Mouse (Mus musculus) spleen, postnatal 4 days (tissue): ENCODE data around the gene Clec2g.
"Not testable (repeated sequence)": the region's sequence is repeated elsewhere in the genome, so short reads cannot be mapped to it uniquely, and the experiment has no call there.

Source experiments
- DNase-seq, 2 experiments: peaks; one replicate each; pipeline ENCODE4 v3.0.0; 2022; ENCODE audit warnings: low spot score in 2 of 2

Gene Clec2g

DNA sequence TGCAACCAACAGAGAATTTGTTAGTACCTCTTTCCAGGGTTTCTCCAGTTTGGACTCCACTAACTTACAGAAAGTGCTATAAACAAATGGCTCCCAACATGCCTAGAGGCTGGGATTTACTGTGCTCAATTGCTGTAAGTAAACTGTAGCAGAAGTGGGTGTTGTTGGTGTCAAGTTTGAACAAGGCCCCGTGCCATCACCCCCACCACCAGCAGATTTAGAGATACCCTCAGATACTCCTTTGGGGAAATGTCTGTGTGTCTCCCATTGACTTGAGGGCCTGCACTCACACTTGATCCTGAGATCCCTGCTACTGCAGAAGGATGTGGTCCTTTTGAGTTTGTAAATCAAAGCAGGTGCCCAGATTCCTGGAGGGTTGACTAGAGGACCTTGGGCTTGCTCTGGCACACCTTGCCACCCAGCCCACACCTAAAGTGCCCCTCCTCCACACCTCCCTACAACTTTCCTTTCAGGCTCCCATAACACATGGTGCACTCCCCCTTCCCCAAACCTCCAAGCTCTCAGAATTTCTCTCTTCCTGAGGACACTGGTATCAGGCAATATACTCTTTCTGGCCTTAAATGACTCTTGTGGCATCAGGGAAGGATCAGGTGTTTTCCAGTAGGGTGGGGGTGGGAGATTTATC, 37.3 kb downstream of the Clec2g start:
- no peak for DNase-seq

DNA sequence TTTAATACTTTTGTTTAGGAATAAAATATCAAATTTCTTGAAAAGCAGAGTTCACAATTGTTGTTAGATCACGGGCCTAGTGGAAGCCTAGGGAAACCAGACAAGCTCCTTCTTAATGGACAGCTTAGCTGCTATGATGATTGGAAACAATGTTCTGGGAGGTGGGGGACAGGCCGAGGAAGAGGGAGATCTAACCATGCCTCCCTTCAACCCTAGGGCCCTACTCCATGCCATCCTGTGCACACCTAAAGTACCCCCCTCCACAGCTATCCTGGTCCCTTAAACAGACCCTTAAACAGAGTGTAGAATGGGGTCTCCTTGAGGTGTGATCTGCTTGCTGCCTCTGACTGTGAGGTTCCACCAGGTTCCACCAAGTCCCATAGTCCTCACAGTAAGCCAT, 38.0 kb downstream of the Clec2g start:
- DNase-seq = no peak

DNA sequence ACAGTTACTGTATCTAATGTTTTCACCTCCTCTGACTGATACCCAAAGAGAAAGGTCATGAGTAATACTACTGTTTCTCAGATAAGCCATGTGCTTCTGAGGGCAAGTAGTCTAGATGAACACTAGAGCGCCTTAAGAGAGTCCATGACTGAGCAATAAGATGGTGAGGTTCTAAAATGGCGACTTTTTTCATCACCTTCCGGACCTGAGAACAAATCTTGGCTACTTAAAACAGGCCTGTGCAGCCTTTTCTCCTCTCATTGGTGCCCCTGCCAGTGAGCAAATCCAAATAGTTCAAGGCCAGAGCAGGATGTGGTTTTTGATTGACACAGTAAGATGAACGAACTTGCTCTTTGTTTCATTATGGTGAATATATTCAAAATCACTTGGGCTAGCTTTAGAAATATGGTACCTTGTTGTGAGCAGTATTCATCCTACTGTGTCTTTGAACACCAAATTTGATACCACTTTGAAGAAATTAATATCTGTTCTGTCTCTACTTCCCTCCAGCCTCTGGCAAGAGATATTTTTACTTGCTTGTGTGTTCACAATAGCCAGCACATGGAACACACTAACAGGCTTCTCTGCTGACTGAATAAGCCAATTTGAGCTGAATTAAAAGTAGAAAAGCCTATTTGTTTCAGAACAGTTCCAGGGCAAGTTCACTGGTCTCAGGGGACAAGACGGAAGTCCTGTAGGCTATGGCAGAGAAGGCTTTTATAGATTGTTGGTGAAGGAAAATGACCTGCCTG, 38.7 kb downstream of the Clec2g start:
- DNase-seq = no peak

DNA sequence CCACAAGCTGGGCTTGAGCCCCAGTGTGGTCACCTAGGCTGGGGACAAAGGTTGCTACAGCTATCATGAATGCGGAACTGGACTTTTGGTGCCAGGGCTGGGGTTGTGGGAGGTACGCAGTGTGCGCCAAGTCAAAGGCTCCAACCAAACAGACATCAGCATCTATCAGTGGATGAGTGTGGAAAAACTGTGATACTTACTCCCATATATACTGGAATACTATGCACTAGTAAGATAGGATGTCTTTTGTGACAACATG, 39.2 kb downstream of the Clec2g start:
- DNase-seq = no peak

DNA sequence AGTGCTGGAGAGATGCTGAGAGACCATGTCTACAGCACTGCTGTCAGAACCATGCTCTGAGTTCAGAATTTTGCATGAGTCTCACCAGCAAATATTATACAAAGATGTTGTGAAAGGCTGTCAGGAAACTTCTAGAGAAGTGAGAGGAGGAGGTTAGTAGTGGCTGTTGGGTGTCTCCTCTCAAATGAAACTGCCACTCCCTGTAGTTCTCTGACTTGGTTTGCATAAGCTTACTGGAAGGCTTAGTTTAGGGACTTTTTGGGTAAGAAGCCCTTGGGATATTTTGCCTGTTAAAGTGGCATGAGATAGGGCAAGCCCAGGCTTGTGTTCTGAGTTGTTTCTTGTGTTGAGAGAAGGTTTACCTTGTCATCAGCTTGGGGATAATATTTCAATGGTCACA, 40.7 kb downstream of the Clec2g start:
- not testable (repeated sequence) for DNase-seq

DNA sequence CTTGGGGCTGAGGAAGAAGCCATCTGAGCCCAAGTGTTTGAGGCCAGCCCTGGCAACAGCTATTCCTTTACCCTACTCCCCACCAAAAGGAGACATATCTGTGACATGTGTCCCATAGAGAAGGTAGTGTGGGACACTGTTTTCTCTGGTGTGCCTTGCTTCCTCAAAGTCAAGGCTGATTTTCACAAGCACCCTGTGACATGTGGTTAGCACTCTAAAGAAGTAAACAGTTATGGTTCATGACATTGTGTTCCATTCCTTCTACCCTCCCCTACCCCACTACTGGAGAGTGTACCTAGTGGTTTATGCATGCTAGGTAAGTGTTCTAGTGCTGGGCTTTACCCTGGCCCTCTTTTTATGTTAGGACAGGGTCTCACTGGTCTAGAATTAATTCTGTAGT, 42.0 kb downstream of the Clec2g start:
- DNase-seq = no peak

DNA sequence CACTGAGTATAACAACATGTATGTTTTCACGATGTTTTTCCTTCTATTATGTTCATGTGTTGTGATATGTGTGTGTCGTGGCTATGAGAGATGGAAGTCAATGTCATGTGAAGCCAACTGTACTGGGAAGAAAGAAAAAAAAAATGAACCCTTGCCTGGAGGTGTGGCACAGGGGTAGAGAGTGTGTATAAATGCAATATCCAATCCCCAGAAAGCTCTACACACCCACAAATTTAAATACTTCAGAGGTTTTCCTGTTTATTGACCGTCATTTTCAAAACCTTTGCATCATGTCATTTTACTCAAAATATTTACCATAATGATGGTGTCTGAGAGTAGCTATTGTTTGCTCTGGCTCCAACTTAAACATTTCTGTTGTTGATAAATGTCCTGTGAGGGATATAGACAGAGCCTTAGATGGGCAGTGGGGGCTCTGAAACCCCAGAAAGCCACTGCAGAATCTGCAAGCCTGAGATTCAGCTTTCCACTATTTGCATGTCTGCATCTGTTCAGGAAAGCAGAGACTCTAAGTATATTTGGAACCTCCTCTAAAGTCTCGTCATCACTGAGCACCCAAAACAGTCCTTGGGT, 47.9 kb downstream of the Clec2g start:
- not testable (repeated sequence) for DNase-seq

DNA sequence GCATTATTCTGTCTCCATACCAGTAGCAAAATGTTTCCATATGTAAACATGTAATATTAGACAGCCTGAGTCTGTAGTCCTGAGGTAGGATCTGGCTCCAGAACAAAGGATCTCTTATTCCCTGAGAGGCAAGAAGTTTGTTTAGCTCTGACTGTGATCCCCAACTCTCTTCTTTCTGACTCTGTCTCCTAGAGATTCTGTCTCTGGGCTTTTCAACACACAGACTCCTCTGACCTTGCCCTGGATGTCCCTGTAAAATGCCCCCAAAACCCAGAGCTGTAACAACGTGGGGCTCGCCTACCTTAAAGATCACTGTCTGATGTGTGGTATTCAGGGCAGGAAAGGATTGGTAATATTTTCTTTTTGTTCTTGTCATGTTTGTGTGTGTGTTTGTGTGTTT, 58.2 kb downstream of the Clec2g start:
- DNase-seq = no peak

DNA sequence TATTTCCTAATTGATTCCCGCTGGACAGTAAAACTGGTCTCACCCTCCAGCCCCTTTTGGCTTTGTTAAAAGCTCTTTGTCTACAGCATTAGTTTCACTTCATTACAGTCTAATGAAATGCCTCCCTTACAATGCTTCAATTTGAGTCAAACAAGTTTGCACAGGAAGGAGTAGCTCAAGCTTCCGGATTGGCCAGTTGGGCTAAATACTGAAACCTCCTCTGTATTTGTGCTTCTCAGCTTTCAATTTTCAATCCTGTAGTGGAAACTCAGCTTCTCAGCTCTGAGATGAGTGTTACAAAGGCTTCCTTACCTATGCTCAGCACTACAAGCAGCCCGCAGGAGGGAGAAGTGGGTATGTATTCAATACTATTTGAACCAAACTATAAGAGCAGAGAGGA, 58.6 kb downstream of the Clec2g start:
- DNase-seq = no peak

DNA sequence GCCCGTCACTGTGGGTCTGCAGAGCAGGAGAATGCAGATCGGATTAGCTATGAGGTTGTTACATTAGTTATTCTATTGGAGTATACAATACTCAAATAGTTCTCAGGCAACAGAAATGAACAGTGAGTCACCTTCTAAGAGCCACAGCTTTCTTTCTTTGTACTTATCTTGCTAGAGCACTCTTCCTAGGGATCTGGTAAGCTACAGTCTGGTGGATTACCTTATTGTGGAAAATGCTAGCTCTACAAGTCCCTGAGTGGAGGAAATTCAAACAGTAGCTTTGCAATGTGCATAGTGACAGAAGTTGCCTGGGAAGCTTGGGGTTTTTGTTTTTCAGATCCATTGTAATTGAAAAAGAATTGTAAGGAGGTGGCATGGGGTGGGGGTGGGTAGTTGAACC, 59.0 kb downstream of the Clec2g start:
- DNase-seq = no peak

DNA sequence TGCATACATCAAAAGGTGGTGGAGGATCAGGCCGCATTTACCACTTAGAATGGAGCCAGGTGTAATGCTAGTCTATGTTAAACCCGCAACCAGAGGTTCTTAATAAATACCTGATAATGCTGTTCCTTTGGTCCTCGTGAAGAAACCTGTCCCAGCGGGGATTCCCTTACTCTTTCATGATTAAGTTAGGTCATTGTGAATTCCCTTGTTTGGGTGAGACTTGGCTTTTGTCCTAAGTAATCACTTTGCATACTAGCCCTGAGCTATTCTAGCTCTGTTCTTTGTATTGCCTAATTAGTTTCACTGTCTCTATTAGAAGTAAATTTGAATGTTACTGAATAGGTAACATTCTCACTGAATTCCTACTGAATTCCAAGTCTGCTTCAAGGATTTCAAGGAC, 60.2 kb downstream of the Clec2g start:
- DNase-seq = no peak

DNA sequence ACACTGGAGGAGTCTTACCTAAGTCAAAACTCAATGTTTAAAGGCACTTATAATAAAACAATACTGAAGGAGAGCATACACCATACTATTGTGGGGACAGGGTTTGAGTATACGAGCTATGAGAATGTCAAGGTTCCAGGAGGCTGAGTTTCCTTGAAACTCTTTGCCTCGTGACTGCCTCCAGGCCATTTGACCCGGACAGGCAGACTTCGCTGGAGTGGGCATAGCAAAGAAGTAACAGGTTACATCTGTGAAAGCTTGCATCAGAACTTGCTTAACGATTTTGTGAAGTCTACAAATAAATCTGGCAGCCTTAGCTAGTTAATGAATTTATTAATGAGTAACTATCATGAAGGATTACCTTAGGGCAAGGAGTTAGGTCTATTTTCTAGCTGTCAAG, 60.6 kb downstream of the Clec2g start:
- no peak for DNase-seq

DNA sequence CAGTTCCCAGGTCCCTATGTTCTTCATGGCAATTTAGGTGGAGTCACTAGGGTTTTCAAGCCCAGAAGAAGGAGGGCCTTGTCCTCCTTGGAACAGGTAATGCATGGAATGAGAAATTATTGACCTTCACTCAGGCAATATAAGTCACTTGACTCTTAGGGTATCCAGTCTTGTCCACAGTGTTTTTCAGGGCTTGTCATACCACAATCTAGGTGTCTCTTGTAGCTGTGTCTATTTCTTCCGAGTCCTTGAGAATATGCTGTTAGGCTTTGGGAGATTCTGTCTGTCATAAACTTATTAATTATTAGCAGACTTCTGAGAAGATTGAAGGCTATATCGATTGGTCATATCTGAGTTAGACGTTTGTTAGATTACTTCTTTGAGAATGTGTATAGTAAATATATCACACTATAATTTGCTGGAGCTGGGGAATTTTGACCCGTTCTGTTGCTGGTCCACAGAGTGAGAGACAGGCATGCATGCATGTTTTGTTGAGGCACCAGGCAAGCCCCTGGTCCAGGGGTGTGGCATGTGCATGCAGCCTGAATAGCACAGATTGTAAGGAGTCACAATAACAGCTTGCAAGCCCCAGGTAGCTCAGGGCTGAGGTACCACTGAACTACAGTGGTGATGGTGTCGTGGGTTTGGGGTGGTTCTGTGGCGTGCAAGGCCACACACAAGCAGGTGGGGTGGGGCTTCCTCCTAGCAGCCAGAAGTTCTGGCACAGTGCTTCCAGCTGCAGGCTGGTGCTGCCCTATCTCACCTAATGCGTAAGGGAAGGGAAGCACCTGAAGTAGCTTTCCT, 61.3 kb downstream of the Clec2g start:
- DNase-seq = no peak

DNA sequence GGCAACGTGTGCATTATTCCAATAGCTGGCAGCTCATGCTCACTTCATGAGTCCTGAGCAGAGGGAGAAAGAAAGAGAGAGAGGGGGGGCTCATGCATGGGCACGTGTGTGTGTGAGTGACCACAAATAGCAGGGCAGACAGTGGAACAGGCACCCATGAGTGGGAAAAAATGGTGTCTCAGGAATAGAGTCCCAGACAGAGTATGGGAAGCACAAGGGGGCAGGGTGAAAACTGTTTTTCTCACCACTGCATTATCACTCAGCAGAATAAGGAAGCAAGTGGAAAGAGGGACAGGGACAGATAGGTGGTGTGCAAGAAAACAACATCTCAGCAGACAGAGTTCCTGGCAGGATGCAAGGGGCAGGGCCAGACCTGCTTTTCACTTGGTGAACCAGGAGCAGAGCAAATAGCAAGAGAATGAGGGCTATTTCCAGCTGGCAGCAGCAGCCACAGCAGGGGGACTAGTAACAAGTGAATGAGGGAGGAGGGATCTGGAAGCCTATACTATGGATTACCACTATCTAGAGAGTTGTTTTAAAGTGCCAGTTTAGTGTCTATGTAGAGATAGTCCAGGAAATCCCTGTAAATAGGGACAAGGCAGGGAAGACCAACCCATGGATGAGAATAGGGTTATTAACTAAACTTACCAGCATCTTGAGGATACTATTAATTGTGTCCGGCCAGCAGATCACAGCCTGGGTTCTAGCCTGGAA, 62.0 kb downstream of the Clec2g start:
- DNase-seq = no peak

DNA sequence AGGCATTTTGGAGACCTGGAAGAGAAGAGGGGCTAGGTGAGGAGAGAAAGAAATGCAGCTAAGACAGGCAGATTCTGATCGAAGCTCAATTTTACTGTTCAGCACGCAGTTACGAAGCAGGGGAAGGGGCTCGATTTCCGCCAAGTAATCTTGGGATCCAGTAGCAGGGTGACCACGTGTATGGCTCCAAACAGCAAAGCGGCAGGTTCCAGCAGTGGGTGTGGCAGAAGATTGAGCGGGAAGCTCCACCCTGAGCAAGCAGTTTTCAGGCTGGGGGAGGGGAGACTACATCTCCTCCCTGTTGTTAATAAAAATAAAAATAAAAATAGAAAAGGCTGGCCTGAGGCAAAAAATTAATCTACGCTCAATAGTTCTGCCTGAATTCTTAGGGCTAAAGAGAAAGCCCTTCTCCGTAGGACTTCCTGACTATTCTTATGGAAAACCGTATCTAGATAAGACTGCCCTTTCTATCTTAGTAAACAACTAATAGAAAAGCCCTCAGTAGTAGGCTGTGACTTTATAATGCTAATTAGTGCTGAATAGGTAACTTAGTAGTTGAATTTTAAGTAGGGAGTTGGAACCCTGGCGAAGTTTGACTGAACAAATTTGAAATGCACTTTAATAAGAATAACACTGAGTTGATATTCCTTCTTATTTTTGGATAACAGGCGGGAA, 62.7 kb downstream of the Clec2g start:
- no peak for DNase-seq

DNA sequence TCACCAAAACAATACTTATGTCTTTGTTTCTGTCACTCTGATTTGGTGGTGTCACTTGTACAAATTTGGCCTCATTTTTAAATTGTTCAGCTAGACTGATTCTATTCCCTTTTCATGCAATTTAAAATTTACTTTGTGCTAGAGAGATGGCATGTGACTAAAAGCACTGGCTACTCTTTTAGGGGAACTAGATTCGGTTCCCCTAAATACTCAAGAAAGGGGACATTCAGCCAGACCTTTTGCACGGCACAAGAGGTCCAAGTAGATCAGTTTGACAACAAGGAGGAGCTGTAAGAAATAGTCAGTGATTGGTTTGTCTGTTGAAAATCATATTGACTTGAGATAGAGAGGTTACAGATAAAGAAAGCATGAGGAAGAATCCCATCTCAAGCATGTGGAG, 67.2 kb downstream of the Clec2g start:
- DNase-seq = no peak

DNA sequence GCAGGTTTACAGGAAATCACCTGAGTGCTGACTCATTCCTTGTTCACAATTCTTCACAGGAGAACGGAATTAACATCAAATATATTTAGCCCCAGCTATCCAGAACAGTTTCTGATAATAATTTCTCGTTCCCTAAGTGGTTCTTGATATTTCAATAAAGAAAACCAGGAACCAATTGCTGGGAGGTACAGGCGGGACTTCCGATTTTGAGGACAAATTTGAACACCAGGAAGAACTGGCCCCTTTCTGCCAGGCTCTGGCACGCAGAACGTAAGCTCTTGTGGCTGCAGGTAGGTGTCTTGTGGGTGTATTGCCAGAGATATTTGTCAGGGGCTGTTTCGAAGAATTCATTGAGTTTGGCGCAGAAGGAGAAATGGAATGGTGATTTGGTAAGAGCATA, 74.4 kb downstream of the Clec2g start:
- DNase-seq = no peak

DNA sequence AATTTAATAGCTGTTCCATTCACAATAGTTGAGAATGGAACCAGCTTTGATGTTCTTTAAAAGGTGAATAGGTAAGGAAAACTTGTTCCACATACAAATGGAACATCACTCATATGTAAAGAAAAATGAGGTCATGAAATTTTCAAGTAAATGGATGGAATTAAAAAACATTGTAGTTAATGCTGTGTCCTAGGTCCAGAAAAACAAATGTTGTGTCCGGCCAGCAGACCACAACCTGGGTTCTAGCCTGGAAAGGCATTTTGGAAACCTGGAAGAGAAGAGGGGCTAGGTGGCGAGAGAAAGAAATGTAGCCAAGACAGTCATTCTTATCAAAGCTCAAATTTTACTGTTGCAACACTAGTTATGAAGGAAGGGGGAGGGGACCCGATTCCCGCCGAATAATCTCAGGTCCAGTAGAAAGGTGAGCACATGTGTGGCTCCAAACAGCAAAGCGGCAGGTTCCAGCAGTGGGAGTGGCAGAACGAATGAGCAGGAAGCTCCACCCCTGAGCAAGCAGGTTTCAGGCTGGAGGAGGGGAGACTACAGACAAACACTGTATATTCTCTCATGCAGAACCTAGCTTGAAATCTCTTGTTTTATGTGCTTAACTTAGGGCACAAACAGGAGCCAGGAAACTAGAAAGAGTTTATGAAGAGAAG, 75.8 kb downstream of the Clec2g start:
- DNase-seq = not testable (repeated sequence)

DNA sequence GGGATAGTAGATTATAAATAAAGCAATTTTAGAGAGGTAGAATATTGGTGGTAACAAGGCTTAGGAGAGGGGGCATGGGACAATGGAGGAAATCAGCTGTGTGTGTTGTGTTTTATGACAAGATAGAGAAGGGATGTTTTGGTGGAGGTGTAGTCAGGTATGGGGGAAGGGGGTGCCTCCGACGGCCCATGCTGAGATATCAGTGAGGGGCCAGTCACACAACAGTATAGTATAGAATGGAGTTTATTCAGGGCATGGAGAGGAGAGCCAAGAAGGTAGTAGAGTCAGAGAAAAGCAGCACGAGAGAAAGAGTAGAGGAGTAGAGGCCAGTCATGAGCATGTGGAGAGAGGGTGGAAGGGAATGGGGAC, 76.3 kb downstream of the Clec2g start:
- no peak for DNase-seq

DNA sequence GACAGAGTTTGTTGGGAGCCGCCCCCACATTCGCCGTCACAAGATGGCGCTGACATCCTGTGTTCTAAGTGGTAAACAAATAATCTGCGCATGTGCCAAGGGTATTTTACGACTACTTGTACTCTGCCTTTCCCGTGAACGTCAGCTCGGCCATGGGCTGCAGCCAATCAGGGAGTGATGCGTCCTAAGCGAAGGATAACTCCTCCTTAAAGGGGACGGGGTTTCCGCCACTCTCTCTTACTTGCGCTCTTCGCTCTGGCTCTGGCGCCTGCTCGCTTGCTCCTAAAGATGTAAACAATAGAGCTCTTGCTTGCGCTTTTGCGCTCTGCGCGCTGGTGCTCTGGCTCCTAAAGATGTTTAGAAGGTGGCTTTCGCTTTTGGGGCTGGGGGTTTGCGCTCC, 77.8 kb downstream of the Clec2g start:
- not testable (repeated sequence) for DNase-seq

DNA sequence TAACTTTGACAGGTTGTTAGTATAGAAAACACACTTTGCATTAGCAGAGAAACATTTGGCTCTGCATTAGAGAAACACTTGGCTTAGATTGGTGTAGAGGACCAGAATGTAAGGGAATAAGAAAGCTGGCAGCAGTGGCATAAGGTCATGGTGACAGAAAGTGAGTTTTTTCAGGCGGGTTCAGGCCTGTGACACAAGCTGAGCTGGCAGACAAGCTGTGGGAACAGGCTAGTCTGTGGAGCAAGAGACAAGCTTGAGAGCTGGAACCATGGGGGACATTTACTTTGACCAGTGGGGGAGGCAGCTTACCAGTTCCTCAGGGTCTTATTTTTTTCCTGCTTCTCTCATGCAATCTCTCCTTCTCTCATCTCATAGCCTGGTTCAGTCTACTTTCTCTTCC, 78.8 kb downstream of the Clec2g start:
- DNase-seq = no peak
